Mouse (Mus musculus): ENCODE results near the gene Trappc12. TPM values are rescaled to one million over a fixed set of nuclear protein-coding genes. Genes with fewer than 3 reads are reported as not detected.
"Not testable (repeated sequence)": the region's sequence is repeated elsewhere in the genome, so short reads cannot be mapped to it uniquely, and the experiment has no call there.

Trappc12 gene
- polyA plus RNA-seq, 1 experiment from 2014 or later: 30.5 TPM

GRCm38 (mm10) chr12:28775627-28776026 is 25.4 kb upstream of the Trappc12 start:
- H3K27me3 ChIP-seq (replicated peaks): no peaks in the 10 kb centered on the region
- peaks cover 7% of the 10 kb centered on the region; the same call in 1 of the 2 replicates for H3K36me3 ChIP-seq
- ATAC-seq: no peak
- H3K9me3 ChIP-seq (replicated peaks): no peaks in the 10 kb centered on the region
- H3K4me1 ChIP-seq: peaks cover 6% of the 10 kb centered on the region; the same call in 1 of the 2 replicates
- WGBS (ENCODE audit: insufficient replicate concordance): 79% methylated on average over 6 of the region's 6 CpGs
- H3K4me3 ChIP-seq: no peak overlapping the region
- H3K4me2 ChIP-seq: no peak overlapping the region
- no peak overlapping the region for H3K27ac ChIP-seq
- H3K9ac ChIP-seq: no peak overlapping the region

- WGBS (ENCODE audit: insufficient replicate concordance): 60% methylated on average over 8 of the region's 8 CpGs
- no peak overlapping the region for H3K9ac ChIP-seq
- peaks cover 8% of the 10 kb centered on the region; the same call in 1 of the 2 replicates for H3K36me3 ChIP-seq
- H3K27me3 ChIP-seq (replicated peaks): no peaks in the 10 kb centered on the region
- H3K4me3 ChIP-seq: no peak overlapping the region
- no peak overlapping the region for H3K27ac ChIP-seq
- no peaks in the 10 kb centered on the region for H3K9me3 ChIP-seq (replicated peaks)
- no peak overlapping the region for H3K4me2 ChIP-seq
- ATAC-seq: no peak
- H3K4me1 ChIP-seq: peaks cover 6% of the 10 kb centered on the region; the same call in 1 of the 2 replicates
Observed at GRCm38 (mm10) chr12:28775120-28775519, 24.8 kb upstream of the Trappc12 start.

GRCm38 (mm10) chr12:28773815-28774214 is 23.5 kb upstream of the Trappc12 start:
- no peaks in the 10 kb centered on the region for H3K27me3 ChIP-seq (replicated peaks)
- peaks cover 6% of the 10 kb centered on the region; the same call in 1 of the 2 replicates for H3K4me1 ChIP-seq
- H3K4me3 ChIP-seq: no peak overlapping the region
- 80% methylated on average over 3 of the region's 3 CpGs for WGBS (ENCODE audit: insufficient replicate concordance)
- H3K36me3 ChIP-seq: peaks cover 11% of the 10 kb centered on the region; the same call in 1 of the 2 replicates
- no peak for ATAC-seq
- no peaks in the 10 kb centered on the region for H3K9me3 ChIP-seq (replicated peaks)
- no peak overlapping the region for H3K4me2 ChIP-seq
- H3K9ac ChIP-seq: no peak overlapping the region
- no peak overlapping the region for H3K27ac ChIP-seq

- H3K4me2 ChIP-seq: no peak overlapping the region
- H3K4me3 ChIP-seq: no peak overlapping the region
- H3K27me3 ChIP-seq (replicated peaks): no peaks in the 10 kb centered on the region
- H3K9ac ChIP-seq: no peak overlapping the region
- no peaks in the 10 kb centered on the region for H3K4me1 ChIP-seq
- peaks cover 25% of the 10 kb centered on the region; the same call in 1 of the 2 replicates for H3K36me3 ChIP-seq
- H3K27ac ChIP-seq: no peak overlapping the region
- H3K9me3 ChIP-seq (replicated peaks): no peaks in the 10 kb centered on the region
- no peak for ATAC-seq
- WGBS (ENCODE audit: insufficient replicate concordance): 89% methylated on average over 7 of the region's 7 CpGs
Observed at GRCm38 (mm10) chr12:28769953-28770352, 19.7 kb upstream of the Trappc12 start.

GRCm38 (mm10) chr12:28756019-28756418 is 5.7 kb upstream of the Trappc12 start:
- Histone ChIP-seq H3K4me3 (no peak overlapping the region), H3K4me1 (peaks cover 19% of the 10 kb centered on the region), H3K4me2 (no peak overlapping the region), H3K27me3 (replicated peaks) (no peaks in the 10 kb centered on the region), H3K9me3 (replicated peaks) (no peaks in the 10 kb centered on the region), H3K27ac (no peak overlapping the region), H3K36me3 (peaks cover 6% of the 10 kb centered on the region; the same call in 1 of the 2 replicates), H3K9ac (no peak overlapping the region)
- ATAC-seq: no peak
- 75% methylated on average over 4 of the region's 4 CpGs for WGBS (ENCODE audit: insufficient replicate concordance)

GRCm38 (mm10) chr12:28751508-28752263 is 1.4 kb upstream of the Trappc12 start, which contains the start of gene Eipr1:
Eipr1 (plus strand) TSS chr12:28751803.
- H3K27ac ChIP-seq: peak within 1 kb of the TSS; percentile 80
- peak within 1 kb of the TSS; percentile 84 for H3K4me2 ChIP-seq
- 4% methylated on average over 36 of the region's 36 CpGs for WGBS (ENCODE audit: insufficient replicate concordance)
- no peaks in the 10 kb centered on the region for H3K9me3 ChIP-seq (replicated peaks)
- peak within 1 kb of the TSS; percentile 93 for H3K4me3 ChIP-seq
- H3K36me3 ChIP-seq: peaks cover 7% of the 10 kb centered on the region
- H3K9ac ChIP-seq: peak within 1 kb of the TSS; percentile 87
- peak; percentile 86 for ATAC-seq
- no peaks in the 10 kb centered on the region for H3K27me3 ChIP-seq (replicated peaks)
- peaks cover 45% of the 10 kb centered on the region for H3K4me1 ChIP-seq

GRCm38 (mm10) chr12:28750876-28751275 is 604 bp upstream of the Trappc12 start:
- Histone ChIP-seq H3K4me2 (peak overlapping the region; percentile 84), H3K27ac (peak overlapping the region; percentile 80), H3K9ac (peak overlapping the region; percentile 87; the same call in 1 of the 2 replicates), H3K27me3 (replicated peaks) (no peaks in the 10 kb centered on the region), H3K36me3 (peaks cover 16% of the 10 kb centered on the region), H3K4me1 (peaks cover 51% of the 10 kb centered on the region), H3K4me3 (peak overlapping the region; percentile 93), H3K9me3 (replicated peaks) (no peaks in the 10 kb centered on the region)
- ATAC-seq: no peak
- 91% methylated on average over 5 of the region's 5 CpGs for WGBS (ENCODE audit: insufficient replicate concordance)

- 28% methylated on average over 3 of the region's 3 CpGs for WGBS (ENCODE audit: insufficient replicate concordance)
- Histone ChIP-seq H3K9me3 (replicated peaks) (no peaks in the 10 kb centered on the region), H3K27me3 (replicated peaks) (no peaks in the 10 kb centered on the region), H3K9ac (no peak overlapping the region), H3K4me3 (no peak overlapping the region), H3K36me3 (peaks cover 82% of the 10 kb centered on the region), H3K4me1 (peaks cover 44% of the 10 kb centered on the region), H3K27ac (no peak overlapping the region), H3K4me2 (peak overlapping the region; percentile 37)
- peak; percentile 61; the same call in 1 of the 2 replicates for ATAC-seq
Observed at GRCm38 (mm10) chr12:28743328-28743727, 6.9 kb downstream of the Trappc12 start.

GRCm38 (mm10) chr12:28735293-28735692 is 15.0 kb downstream of the Trappc12 start:
- no peak for ATAC-seq
- H3K9ac ChIP-seq: no peak overlapping the region
- peaks cover 5% of the 10 kb centered on the region for H3K9me3 ChIP-seq (replicated peaks)
- peaks cover 93% of the 10 kb centered on the region for H3K36me3 ChIP-seq
- no peaks in the 10 kb centered on the region for H3K27me3 ChIP-seq (replicated peaks)
- H3K4me1 ChIP-seq: no peaks in the 10 kb centered on the region
- H3K4me3 ChIP-seq: no peak overlapping the region
- no peak overlapping the region for H3K4me2 ChIP-seq
- WGBS (ENCODE audit: insufficient replicate concordance): 83% methylated on average over 3 of the region's 3 CpGs
- H3K27ac ChIP-seq: no peak overlapping the region

GRCm38 (mm10) chr12:28734271-28734670 is 16.0 kb downstream of the Trappc12 start:
- ATAC-seq: no peak
- Histone ChIP-seq H3K9ac (no peak overlapping the region), H3K27me3 (replicated peaks) (no peaks in the 10 kb centered on the region), H3K4me2 (no peak overlapping the region), H3K27ac (no peak overlapping the region), H3K4me1 (no peaks in the 10 kb centered on the region), H3K9me3 (replicated peaks) (peaks cover 5% of the 10 kb centered on the region), H3K4me3 (no peak overlapping the region), H3K36me3 (peaks cover 92% of the 10 kb centered on the region)
- 93% methylated on average over 1 of the region's 1 CpGs for WGBS (ENCODE audit: insufficient replicate concordance)

- H3K9ac ChIP-seq; H3K27me3 ChIP-seq (replicated peaks); H3K4me3 ChIP-seq; H3K27ac ChIP-seq; H3K4me1 ChIP-seq; H3K4me2 ChIP-seq; H3K9me3 ChIP-seq (replicated peaks); ATAC-seq: not testable (repeated sequence)
- 91% methylated on average over 6 of the region's 6 CpGs for WGBS (ENCODE audit: insufficient replicate concordance)
- H3K36me3 ChIP-seq: peaks cover 92% of the 10 kb centered on the region
Observed at GRCm38 (mm10) chr12:28733520-28734245, 16.6 kb downstream of the Trappc12 start.

- no peak overlapping the region for H3K27ac ChIP-seq
- no peak overlapping the region for H3K4me2 ChIP-seq
- H3K36me3 ChIP-seq: peaks cover 91% of the 10 kb centered on the region
- H3K4me1 ChIP-seq: no peaks in the 10 kb centered on the region
- H3K9me3 ChIP-seq (replicated peaks): peaks cover 5% of the 10 kb centered on the region
- ATAC-seq: no peak
- no peak overlapping the region for H3K9ac ChIP-seq
- H3K27me3 ChIP-seq (replicated peaks): no peaks in the 10 kb centered on the region
- WGBS (ENCODE audit: insufficient replicate concordance): 84% methylated on average over 8 of the region's 8 CpGs
- H3K4me3 ChIP-seq: no peak overlapping the region
Observed at GRCm38 (mm10) chr12:28732631-28733030, 17.6 kb downstream of the Trappc12 start.

All from liver, embryonic 12.5 days (tissue).